Mouse (Mus musculus) midbrain, embryonic 10.5 days (tissue): ENCODE results near the gene Zfp341. TPM values are rescaled to one million over a fixed set of nuclear protein-coding genes. Genes with fewer than 3 reads are reported as not detected.
A peak's percentile ranks its signal among the peaks of the same experiment; 100 is the strongest.

Experiments used
- DNase-seq: peaks from one replicate; pipeline ENCODE4 v3.0.0-alpha.2; 2017; ENCODE audit warnings: low spot score
- H3K27ac ChIP-seq: fragments of 300-500 bp; sonication (generic); replicated peaks from 2 replicates; pipeline ENCODE4 v1.5.1; 2016; ENCODE audit warnings: mild to moderate bottlenecking
- H3K27me3 ChIP-seq: fragments of 300-500 bp; sonication (generic); 2 replicates; pipeline ENCODE4 v1.6.1; 2016; ENCODE audit warnings: low read depth, mild to moderate bottlenecking; ENCODE audit not compliant: poor library complexity, severe bottlenecking
- H3K36me3 ChIP-seq: fragments of 300-500 bp; sonication (generic); 2 replicates; pipeline ENCODE4 v1.6.1; 2016; ENCODE audit warnings: mild to moderate bottlenecking, moderate library complexity
- H3K4me1 ChIP-seq: fragments of 300-500 bp; sonication (generic); 2 replicates; pipeline ENCODE4 v1.6.1; 2016
- H3K4me3 ChIP-seq: fragments of 300-500 bp; sonication (generic); 2 replicates; pipeline ENCODE4 v1.5.1; 2016; ENCODE audit warnings: mild to moderate bottlenecking, moderate library complexity
- H3K9me3 ChIP-seq: fragments of 300-500 bp; sonication (generic); replicated peaks from 2 replicates; pipeline ENCODE4 v1.6.1; 2016; ENCODE audit warnings: mild to moderate bottlenecking
- WGBS: fragments of 180-500 bp; shearing (Covaris S2); methylation state at CpG from one replicate; pipeline ENCODE4 v1.1.7; 2016; 5-methylcytosine and 5-hydroxymethylcytosine counted together
- polyA plus RNA-seq: library from polyadenylated mRNA; unstranded; fragments of >200 nt; fragmentation: Nextera tagmentation; extraction: Ambion mirVana; gene quantifications from 2 replicates; pipeline ENCODE4 v1.2.1, GENCODE M21; 2016

Zfp341 gene
- polyA plus RNA-seq, 1 experiment from 2014 or later: 1.1 TPM

DNA sequence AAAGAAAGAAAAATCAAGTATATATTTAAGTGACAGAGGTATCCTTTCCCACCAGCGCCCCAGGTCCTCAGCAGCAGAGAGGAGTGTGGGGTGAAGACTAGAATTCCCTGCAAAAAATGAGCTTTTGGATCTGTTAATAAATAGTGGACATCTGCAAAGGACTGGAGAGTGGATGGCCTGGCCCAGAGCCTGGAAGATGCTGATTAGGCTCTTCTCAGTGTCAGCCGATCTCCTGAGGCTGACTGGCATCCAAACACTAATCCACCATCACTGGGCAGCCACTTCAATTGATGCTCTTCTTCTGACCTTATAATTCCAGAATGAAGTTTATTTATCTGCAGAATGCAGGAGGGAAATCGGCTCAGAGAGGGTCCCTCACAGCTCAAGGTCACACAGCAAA, 40.1 kb upstream of the Zfp341 start:
- peaks cover 53% of the 10 kb centered on the region for H3K4me1 ChIP-seq
- H3K27me3 ChIP-seq: 0 out of 2 replicates have a peak, but pooled peaks cover 7% of the 10 kb centered on the region
- WGBS: 85% methylated on average over 3 of the region's 3 CpGs
- no peak for DNase-seq
- H3K36me3 ChIP-seq: peaks cover 1% of the 10 kb centered on the region; the same call in 1 of the 2 replicates
- no peak overlapping the region for H3K27ac ChIP-seq
- no peaks in the 10 kb centered on the region for H3K9me3 ChIP-seq
- H3K4me3 ChIP-seq: no peak overlapping the region

- H3K9me3 ChIP-seq: no peaks in the 10 kb centered on the region
- no peak overlapping the region; the same call in 1 of the 2 replicates for H3K27ac ChIP-seq
- no peak for DNase-seq
- peaks cover 44% of the 10 kb centered on the region for H3K4me1 ChIP-seq
- no peak overlapping the region for H3K4me3 ChIP-seq
- 0 out of 2 replicates have a peak, but pooled peaks cover 7% of the 10 kb centered on the region for H3K27me3 ChIP-seq
- no peaks in the 10 kb centered on the region for H3K36me3 ChIP-seq
- WGBS: 72% methylated on average over 7 of the region's 7 CpGs
Observed at GRCm38 (mm10) chr2:154574271-154574670, 38.8 kb upstream of the Zfp341 start.

GRCm38 (mm10) chr2:154576876-154577743, 36.0 kb upstream of the Zfp341 start:
- H3K36me3 ChIP-seq: no peaks in the 10 kb centered on the region
- peak overlapping the region; percentile 85 for H3K27ac ChIP-seq
- H3K27me3 ChIP-seq: 0 out of 2 replicates have a peak, but pooled peaks cover 5% of the 10 kb centered on the region
- H3K4me3 ChIP-seq: peak overlapping the region; percentile 25; the same call in 1 of the 2 replicates
- H3K9me3 ChIP-seq: no peaks in the 10 kb centered on the region
- DNase-seq: peak; percentile 77
- peaks cover 31% of the 10 kb centered on the region for H3K4me1 ChIP-seq
- 32% methylated on average over 12 of the region's 12 CpGs for WGBS

- peak overlapping the region; percentile 25; the same call in 1 of the 2 replicates for H3K4me3 ChIP-seq
- H3K27me3 ChIP-seq: no peaks in the 10 kb centered on the region
- peaks cover 31% of the 10 kb centered on the region for H3K4me1 ChIP-seq
- H3K9me3 ChIP-seq: no peaks in the 10 kb centered on the region
- H3K36me3 ChIP-seq: no peaks in the 10 kb centered on the region
- WGBS: 62% methylated on average over 6 of the region's 6 CpGs
- H3K27ac ChIP-seq: peak overlapping the region; percentile 85
- DNase-seq: no peak
Observed at GRCm38 (mm10) chr2:154577744-154578067, 35.4 kb upstream of the Zfp341 start.

DNA sequence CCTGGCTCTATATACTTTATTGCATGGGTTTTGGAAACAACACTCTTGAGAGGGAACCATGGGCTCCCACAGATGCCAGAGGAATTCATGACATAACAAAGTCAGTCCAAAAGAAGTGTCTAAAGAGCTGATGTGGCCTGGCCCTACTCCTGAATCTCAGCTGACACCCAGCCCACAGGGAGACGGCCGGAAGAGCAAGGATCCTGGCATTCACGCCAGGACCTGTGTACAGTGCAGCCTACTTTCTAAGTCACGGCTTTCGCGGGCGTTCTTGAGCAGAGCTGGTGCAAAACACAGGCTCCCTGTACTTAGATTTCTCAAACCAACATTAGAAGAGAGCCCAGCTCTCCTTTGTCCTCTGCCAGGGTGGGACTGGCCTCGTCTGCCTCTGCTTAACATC, 32.5 kb upstream of the Zfp341 start:
- H3K4me1 ChIP-seq: peaks cover 38% of the 10 kb centered on the region
- H3K4me3 ChIP-seq: no peak overlapping the region
- no peaks in the 10 kb centered on the region for H3K36me3 ChIP-seq
- no peaks in the 10 kb centered on the region for H3K9me3 ChIP-seq
- no peak for DNase-seq
- no peaks in the 10 kb centered on the region for H3K27me3 ChIP-seq
- 88% methylated on average over 8 of the region's 8 CpGs for WGBS
- peak overlapping the region; percentile 57 for H3K27ac ChIP-seq

GRCm38 (mm10) chr2:154581421-154581820, 31.7 kb upstream of the Zfp341 start:
- H3K4me1 ChIP-seq: peaks cover 33% of the 10 kb centered on the region
- peaks cover under 1% of the 10 kb centered on the region; the same call in 1 of the 2 replicates for H3K36me3 ChIP-seq
- DNase-seq: no peak
- no peak overlapping the region for H3K27ac ChIP-seq
- 90% methylated on average over 1 of the region's 1 CpGs for WGBS
- H3K9me3 ChIP-seq: no peaks in the 10 kb centered on the region; the same call in 1 of the 2 replicates
- no peak overlapping the region for H3K4me3 ChIP-seq
- no peaks in the 10 kb centered on the region for H3K27me3 ChIP-seq

- no peak for DNase-seq
- no peak overlapping the region for H3K4me3 ChIP-seq
- no peaks in the 10 kb centered on the region; the same call in 1 of the 2 replicates for H3K9me3 ChIP-seq
- WGBS: 74% methylated on average over 15 of the region's 15 CpGs
- H3K27me3 ChIP-seq: no peaks in the 10 kb centered on the region
- peaks cover 4% of the 10 kb centered on the region; the same call in 1 of the 2 replicates for H3K36me3 ChIP-seq
- no peak overlapping the region; the same call in 1 of the 2 replicates for H3K27ac ChIP-seq
- peaks cover 15% of the 10 kb centered on the region; the same call in 1 of the 2 replicates for H3K4me1 ChIP-seq
Observed at GRCm38 (mm10) chr2:154583906-154584872, 28.9 kb upstream of the Zfp341 start.

DNA sequence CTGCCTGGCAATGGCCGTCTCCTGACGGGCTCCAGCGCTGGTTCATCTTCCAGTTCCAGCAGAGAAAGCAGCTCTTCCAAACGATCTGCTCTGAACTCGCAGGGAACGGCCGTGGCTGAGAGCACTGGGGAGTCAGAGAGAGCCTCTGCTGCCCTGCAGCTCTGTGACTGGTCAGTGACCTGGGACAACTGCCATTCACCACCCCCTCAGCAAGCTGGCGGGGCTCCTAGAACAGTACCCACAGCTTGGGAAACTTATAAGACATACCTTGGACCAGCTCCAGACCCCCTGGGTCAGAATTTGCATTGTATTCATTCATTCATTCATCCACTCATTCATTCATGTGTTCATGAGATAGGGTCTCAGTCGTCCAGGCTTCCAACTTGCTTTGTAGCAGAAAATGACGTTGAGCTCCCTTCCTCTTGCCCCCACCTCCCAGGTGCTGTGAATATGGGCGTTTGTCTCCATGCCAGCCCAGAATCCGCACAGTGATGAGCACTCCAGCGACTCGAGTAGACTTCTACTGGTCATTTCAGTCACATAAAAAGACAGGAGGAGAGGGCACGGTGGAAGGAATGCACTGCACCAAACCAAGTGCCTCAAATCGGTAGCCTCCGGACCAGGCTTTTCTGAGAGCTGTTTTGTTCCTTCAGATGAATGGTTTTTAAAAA, 28.0 kb upstream of the Zfp341 start:
- Histone ChIP-seq H3K27ac (no peak overlapping the region; the same call in 1 of the 2 replicates), H3K4me1 (peaks cover 15% of the 10 kb centered on the region; the same call in 1 of the 2 replicates), H3K27me3 (no peaks in the 10 kb centered on the region), H3K36me3 (peaks cover 4% of the 10 kb centered on the region; the same call in 1 of the 2 replicates), H3K4me3 (no peak overlapping the region), H3K9me3 (no peaks in the 10 kb centered on the region; the same call in 1 of the 2 replicates)
- WGBS: 74% methylated on average over 17 of the region's 17 CpGs
- DNase-seq: no peak

- peaks cover 4% of the 10 kb centered on the region; the same call in 1 of the 2 replicates for H3K36me3 ChIP-seq
- peaks cover 11% of the 10 kb centered on the region; the same call in 1 of the 2 replicates for H3K4me1 ChIP-seq
- WGBS: 75% methylated on average over 5 of the region's 5 CpGs
- H3K27me3 ChIP-seq: no peaks in the 10 kb centered on the region
- H3K27ac ChIP-seq: no peak overlapping the region
- peak; percentile 32 for DNase-seq
- no peaks in the 10 kb centered on the region; the same call in 1 of the 2 replicates for H3K9me3 ChIP-seq
- no peak overlapping the region for H3K4me3 ChIP-seq
Observed at GRCm38 (mm10) chr2:154586405-154586804, 26.7 kb upstream of the Zfp341 start.

- DNase-seq: no peak
- peaks cover 11% of the 10 kb centered on the region; the same call in 1 of the 2 replicates for H3K4me1 ChIP-seq
- no peak overlapping the region for H3K27ac ChIP-seq
- H3K27me3 ChIP-seq: no peaks in the 10 kb centered on the region
- H3K9me3 ChIP-seq: no peaks in the 10 kb centered on the region; the same call in 1 of the 2 replicates
- 77% methylated on average over 4 of the region's 4 CpGs for WGBS
- H3K4me3 ChIP-seq: no peak overlapping the region
- H3K36me3 ChIP-seq: peaks cover 13% of the 10 kb centered on the region; the same call in 1 of the 2 replicates
Observed at GRCm38 (mm10) chr2:154589051-154589450, 24.0 kb upstream of the Zfp341 start.

DNA sequence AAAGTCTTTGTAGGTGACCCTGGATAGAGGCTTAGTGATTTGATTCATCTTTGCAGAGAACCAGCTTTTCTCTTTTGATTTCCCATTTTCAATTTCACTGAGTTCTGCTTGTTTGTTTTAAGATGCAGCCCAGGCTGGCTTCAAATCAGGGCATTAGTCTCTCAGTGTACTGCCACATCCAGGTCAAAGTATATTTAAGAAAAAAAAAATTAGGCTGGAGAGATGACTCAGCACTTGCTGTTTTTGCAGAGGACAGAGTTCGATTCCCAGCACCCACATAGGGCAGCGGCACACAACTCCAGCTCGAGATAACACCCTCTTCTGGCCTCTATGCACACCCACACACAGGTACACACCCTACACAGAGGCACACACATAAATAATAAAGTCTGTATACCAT, 21.9 kb upstream of the Zfp341 start:
- Histone ChIP-seq H3K36me3 (peaks cover 13% of the 10 kb centered on the region; the same call in 1 of the 2 replicates), H3K9me3 (no peaks in the 10 kb centered on the region; the same call in 1 of the 2 replicates), H3K27ac (no peak overlapping the region), H3K27me3 (no peaks in the 10 kb centered on the region), H3K4me1 (no peaks in the 10 kb centered on the region), H3K4me3 (no peak overlapping the region)
- DNase-seq: no peak
- 84% methylated on average over 3 of the region's 3 CpGs for WGBS

DNA sequence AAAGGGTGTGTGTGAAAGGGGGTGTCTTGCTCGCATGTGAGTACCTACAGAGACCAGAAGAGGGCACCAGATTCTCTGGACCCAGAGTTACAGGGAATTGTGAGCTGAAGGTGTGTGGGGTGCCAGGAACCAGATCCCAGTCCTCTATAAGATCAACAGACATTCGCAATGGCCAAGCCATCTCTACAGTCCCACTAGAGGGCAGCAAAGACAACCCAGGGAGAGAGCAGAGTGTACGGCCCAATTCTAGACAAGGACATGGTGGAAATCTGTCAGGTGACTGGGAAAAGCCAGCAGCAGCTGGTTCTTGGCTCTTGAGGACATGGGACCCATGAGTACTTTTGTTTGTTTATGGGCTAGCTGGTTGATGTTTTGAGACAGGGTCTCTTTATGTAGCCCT, 20.1 kb upstream of the Zfp341 start:
- DNase-seq: no peak
- Histone ChIP-seq H3K27me3 (no peaks in the 10 kb centered on the region), H3K27ac (no peak overlapping the region), H3K36me3 (0 out of 2 replicates have a peak, but pooled peaks cover 9% of the 10 kb centered on the region), H3K9me3 (no peaks in the 10 kb centered on the region), H3K4me1 (no peaks in the 10 kb centered on the region), H3K4me3 (no peak overlapping the region)
- WGBS: 64% methylated on average over 3 of the region's 3 CpGs
